Mouse (Mus musculus): ENCODE results near the gene Eml4.

Gene Eml4

DNA sequence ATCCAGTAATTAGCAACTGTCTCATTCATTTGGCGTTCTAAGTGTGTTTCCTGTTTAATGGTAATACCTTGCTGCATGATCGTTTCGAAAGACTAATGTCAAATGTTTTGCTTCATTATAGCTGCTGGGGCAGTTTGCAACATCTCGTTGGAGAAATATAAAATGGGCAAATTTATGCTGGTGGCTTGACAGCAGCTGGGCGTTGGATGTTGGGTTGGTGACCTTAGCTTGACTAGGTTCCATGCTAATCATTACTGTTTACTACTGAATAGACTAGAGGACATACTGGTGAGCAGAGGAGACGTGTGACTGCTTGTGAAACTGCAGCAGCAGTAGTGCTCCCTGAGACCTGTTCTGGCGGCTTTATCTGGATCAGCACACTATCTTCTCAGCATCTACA, 6.5 kb upstream of the Eml4 start:
- no peak for DNase-seq (ENCODE audit: low spot score in 2 of 2)

DNA sequence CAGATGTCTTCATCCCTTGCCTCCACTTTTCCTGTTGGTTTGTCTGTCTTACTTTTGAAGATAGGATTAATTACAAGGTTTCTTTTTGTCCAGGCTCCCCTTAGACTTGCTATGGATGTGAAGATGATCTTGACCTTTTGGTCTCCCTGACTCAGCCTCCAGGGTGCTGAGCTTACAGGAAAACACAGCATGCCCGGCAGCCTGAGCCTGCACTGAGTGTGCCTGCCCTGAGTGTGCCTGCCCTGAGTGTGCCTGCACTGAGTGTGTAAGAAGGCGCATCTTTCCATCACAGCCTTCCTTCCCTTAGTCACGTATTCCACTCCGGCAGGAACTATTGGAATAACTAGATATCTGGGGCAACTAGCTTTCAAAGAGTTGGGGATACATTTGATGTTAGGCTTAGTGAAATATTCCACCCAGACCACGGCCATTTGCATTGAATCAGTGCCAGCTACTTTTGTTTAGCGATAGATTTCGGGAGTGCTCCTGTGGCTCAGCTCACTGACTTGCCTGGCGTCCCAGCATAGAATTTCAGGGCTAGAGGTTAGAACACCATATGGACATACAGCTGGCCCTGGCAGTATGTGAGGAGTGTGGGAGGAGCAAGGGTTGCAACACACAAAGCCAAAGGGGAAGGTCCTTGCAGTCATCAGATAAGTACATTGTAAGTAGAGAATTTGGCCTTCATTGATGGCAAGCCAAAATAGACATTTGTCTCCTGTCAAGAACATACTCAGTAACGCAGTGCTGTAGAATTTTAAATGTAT, 2.5 kb upstream of the Eml4 start:
- DNase-seq (ENCODE audit: low spot score in 2 of 2) = no peak

DNA sequence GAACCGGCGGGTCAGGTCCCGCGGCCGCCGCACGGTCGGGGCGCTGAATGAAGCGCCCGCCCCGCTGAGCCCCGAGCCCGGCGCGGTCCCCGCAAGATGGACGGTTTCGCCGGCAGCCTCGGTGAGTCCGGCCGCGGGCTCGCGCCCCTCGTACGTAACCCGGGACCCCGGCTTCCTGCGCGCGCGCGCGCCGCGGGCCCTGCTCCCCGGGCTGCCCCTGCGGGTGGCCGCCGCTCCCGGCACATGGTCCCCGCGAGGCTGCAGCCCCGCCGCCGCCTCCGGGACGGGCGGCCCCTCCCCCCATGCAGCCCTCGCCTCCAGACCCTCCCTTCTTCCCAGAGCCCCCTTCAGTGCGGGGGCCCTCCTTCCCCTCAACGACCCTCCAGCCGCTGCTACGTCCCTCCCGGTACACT, 394 bp downstream of the Eml4 start:
- peak in 1 of 2 experiments; percentile 3 for DNase-seq (ENCODE audit: low spot score in 2 of 2)

DNA sequence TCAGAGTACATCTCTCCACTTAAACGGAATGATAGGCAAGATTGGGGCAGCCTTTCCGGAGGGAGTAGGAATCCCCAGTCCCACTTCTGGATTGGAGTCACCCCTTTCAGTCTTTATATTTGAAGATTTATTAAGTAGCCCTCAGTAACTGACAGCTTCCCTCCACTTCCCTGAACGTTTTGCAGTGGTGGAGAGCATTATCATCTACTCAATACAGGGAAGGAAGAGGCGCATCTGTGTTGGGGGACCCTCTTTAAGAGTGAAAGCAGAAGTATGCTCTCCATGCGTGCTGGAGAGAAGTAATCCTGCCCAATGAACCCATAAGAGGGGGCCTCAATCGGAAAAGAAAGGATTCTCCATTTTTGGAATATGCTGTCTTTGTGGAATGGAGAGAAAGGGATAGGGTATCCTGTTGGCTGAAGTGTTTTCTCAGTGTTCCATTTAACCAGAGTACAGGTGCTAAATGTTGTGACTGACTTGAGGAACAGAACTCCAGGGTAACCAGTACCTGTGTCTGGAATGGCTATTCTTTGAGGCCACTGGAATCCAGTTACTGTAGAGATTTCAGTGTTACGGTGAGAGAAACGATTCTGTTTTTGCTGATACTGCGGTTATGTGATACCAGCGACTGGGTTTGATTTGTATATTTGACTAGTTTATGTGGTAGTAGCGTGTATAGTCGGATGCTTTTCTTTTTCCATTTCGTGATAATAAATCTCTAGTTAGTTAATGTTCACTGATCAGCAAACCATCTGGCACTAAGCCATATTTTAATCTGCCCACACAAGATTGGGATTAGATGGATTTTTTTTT, 1.1 kb downstream of the Eml4 start:
- DNase-seq (ENCODE audit: low spot score in 2 of 2) = no peak

DNA sequence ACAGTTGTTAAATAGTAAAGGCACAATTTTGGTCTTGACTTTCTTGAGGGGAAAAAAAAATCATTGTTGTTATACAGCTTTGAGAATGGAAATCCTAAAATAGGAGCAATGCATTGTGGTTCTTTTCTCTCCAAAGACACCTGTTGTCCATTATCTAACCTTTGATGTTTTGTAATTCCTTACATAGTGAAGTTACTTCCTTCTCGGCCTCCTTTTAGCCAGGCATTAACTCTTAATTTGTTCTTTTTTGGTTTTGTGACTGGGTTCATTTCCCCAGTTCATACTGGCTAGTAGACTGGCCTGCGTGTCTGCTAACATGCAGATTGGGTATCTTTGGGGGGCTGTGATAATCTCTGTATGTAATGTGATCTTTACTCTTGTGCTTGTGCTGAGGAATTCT, 1.7 kb downstream of the Eml4 start:
- no peak for DNase-seq (ENCODE audit: low spot score in 2 of 2)

DNA sequence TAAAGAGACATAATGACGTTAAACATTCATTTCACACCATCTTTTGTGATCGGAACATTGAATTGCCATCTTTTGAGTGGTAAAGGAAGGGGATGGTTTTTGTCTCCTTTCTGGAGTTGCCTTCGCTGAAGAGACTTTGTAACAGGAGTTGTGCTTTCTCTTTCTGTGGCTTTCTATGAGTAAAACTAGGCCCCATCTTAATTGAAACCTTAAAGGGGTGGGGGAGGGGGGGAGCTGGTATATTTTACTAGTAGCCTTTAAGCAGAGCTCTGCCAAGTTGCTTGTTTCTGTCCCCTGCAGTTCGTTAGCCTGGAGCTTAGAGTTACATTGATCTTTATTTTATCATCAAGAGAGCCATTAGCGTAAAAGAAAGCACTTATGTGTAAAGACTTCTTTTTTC, 2.3 kb downstream of the Eml4 start:
- no peak for DNase-seq (ENCODE audit: low spot score in 2 of 2)

DNA sequence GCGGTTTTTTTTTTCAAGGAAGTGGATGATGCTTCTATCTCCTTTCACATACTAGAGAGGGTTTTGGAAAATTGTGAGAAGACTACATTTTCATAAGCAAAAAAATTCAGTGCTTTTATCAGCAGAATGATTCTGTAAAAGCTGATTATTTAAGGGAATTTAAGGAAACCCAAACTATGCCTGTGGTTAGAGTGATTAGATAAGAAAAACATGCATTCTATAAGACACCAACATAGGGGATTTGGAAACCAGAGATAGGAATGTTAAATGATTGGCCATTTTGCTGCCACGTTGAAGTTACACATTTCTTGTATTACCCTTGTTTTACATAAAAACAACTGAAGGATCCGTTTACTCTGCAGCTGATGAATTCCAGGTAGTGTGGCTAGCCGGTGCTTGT, 2.7 kb downstream of the Eml4 start:
- DNase-seq (ENCODE audit: low spot score in 2 of 2) = no peak

DNA sequence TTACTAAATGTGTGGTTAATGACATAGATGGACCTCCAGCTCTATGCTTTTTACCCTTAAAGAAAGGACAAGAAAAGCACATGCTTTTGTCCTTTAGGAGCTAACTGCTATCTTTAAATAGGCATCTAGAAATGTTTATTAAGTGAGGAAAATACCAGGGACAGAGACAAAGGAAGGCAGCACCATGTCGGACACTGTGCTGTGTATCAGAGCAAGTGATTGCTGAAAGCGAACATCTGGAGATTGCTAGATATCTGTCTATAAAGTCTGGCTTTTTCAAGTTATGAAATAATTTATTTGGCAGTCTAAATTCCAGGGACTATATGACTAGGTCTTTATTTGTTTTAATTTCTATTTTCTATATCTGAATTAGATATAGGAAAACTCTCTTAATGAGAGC, 4.8 kb downstream of the Eml4 start:
- DNase-seq (ENCODE audit: low spot score in 2 of 2) = no peak

DNA sequence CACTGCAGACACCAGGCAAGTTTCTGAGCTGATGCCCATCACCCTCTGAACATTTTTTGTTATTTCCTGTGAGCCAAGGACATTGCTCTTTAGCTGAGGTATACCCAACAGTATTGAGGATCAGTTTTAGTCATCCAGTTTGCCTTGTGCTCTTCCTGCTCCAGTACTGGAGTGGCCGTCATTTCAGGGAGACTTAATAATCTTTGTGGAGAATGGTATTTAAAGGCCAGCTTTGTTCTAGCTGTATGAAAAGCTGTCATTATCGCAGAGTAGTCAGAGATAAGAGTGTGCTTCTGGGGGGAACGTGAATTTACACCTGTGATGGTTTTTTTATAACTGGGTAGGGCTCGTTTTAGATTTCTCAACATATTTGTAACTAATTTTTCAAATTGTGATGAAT, 9.2 kb downstream of the Eml4 start:
- no peak for DNase-seq (ENCODE audit: low spot score in 2 of 2)

DNA sequence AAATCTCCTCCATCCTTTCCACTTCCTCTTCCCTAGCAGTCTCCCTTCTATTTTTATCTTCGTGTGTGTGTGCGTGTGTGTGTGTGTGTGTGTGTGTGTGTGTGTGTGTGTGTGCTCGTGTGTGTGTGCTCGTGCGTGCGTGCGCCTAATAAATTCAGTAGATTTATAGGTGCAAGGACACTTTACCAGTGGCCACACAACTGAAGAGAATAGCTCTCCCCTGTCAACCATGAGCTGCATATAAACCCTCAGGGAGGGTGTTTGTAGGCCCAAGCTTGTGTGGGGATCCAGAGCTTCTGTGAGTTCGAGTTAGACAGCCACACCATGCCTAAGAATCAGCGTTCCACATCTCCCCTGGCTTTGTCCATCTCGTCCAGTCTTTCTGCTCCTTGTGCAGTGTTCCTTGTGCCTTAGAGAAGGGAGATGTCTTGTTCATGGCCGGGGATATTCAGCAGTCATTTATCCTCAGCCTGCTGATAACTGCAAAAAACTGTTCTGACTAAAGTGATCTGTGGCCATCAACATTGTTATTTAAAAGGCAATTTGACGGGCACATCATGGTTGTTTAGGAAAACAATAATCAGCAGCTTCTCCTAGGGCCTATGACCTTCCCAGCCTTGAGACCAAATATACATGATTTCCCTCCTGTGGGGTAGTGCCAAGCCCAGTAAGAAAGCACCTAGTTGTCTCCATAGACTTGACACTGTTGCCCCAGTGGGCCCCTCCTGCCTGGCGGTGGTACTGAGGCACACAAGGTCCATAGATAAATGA, 10.2 kb downstream of the Eml4 start:
- no peak for DNase-seq (ENCODE audit: low spot score in 2 of 2)

DNA sequence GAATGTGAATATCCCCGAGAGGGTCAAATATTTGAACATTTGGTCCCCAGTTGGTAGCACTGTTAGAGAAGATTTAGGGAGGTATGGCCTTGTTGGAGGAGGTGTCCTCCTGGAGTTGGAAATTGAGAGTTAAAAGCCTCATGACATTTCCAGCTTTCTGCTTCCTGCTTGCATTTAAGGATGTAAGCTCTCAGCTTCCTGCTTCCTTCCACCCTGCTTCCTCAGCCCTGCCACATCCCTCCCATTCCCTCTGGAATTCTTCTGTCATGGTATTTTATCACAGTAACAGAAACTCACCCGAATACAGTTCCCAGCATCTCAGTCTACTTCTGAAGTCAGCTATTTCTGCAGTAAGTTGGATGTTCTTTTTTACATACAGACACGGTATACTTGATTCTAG, 12.3 kb downstream of the Eml4 start:
- DNase-seq (ENCODE audit: low spot score in 2 of 2) = no peak

DNA sequence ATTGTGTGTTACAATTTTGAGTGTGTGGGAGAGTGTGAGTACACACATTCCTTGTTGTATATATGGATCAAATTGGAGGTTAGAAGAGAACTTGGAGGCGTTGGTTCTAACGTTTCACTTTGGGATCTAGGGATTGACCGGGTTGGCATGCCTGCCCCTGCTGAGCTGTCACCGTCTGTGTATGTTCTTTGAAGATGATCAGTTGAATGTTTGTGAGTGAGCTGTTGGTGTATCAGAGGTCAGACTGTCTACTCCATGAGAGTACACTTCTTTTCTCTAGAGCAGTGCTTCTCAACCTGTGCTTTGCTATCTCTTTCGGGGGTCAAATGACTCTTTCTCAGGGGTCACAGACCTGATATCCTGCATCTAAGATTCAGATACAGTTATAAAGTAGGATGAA, 13.6 kb downstream of the Eml4 start:
- DNase-seq (ENCODE audit: low spot score in 2 of 2) = no peak

DNA sequence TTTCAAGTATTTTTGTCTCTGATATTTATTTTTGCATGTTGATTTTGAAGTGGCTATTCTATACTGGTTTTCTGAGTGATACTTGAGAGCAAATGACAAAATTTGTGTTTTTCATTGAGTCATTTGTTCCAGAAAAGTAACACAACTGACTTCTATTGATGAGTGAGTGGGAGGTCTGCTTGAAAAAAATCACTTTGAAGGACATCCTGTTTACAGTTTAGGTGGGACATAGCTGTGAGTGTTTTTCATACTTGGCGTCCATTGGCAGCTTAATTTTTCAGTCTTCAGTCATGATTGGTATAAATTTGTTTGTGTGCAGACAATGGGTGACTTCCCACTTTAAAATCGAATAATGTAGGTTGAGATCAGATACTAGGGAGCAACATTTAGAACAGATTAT, 14.4 kb downstream of the Eml4 start:
- no peak for DNase-seq (ENCODE audit: low spot score in 2 of 2)

DNA sequence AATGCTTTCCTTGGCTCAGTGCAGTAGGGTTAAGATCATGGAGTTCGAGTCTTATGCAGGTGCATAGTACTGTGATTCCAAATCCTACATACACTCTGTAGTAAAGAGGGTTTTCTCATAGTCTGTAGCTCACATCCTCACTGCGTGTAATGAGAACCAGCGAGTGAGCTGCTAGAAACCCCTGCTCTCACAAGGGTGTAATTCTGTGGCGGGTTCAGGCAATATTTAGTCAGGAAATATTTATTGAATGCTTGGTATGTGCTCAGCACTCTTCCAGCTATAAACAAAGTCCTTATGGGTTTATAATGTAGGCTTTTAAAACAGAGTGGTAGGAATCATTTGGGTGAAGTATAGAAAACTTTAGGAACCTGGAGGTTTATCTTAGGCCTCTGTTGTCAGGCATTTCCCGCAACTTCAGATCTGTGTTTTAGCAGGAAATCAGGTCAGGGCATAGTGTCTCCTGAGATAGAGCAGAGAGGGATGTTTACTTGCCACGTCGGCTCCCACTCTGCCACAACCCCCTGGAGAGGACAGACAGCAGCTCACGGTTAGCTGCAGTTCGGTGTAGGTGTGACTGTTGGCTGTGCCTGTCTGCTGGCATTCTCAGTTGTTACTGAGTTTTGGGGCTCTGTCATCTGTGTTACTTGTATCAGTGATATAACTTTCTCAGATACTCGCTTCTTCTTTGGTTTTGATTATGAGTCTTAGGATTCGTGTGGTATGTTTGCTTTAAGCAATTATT, 15.1 kb downstream of the Eml4 start:
- DNase-seq (ENCODE audit: low spot score in 2 of 2) = no peak

DNA sequence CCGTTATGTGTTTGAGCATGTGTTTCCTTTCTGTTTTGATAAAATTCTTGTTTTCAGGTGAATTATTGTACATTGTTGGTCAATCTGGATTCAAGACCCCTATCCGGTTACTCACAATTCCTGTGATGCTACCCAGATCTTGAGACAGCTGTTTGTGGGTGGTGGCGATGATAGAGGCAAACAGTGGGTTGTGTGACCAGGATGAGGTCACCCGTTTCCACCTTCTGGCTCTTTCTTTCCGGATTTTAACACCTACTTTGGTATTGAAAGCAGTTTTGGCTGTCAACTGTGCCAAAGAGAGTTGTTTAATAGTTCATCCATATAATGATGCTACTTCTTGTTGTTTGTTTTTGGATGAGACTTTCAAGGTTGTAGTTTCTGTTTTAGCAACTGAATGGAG, 16.7 kb downstream of the Eml4 start:
- DNase-seq (ENCODE audit: low spot score in 2 of 2) = no peak

DNA sequence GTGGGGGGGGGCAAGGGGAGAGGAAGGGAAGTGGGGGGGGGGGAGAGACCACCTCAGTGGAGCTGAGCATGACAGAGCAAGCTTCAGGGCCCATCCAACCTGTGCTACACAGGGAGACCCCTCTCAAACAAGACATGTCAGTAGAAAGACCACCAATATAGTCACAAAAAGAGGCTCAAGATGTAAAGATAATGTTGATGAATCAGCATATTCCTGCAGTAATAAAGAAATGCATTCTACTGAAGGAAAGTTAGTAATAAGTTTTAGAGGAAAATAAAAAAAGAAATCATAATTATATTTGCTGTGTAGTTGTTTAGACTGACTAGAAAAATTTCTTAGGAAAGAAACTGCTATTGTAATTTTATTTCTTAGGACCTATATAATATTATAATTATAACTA, 23.4 kb downstream of the Eml4 start:
- DNase-seq (ENCODE audit: low spot score in 2 of 2) = no peak

DNA sequence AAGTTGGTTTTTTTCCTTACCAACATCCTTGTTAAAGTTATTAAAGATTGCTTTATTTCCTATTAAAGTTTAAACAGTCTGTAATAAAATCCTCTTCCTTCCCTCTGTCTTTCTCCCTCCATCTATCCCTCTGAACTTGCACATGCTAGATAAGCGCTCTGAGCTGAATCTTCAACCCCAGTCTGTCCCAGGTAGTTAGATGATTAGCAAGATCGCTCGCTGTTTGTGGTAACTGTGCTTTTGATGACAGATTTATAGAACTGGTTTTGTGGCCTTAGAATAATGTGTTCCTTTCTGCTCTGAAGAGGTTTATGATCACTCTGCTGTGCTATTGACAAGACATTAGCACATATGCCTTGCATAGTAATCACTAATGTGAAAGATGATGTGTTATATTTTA, 25.1 kb downstream of the Eml4 start:
- DNase-seq (ENCODE audit: low spot score in 2 of 2) = no peak

DNA sequence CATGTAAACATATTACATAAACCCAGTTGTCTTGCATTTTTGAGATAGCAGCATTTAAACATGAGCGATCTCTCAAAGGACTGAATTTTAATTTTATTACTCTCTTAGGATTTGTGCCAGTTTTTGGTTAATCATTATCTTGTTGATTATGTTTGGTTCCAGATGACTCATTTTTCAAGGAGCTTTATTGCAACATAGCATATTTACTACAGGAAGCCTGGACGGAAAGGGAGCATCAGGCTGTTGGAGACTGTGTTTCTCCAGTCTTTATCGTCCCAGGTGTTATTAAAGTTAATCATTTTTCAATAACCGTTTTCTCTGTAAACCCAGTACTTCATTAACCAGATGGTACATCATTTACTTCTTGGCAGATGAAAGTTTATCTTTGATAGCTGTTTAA, 26.1 kb downstream of the Eml4 start:
- DNase-seq (ENCODE audit: low spot score in 2 of 2) = no peak

DNA sequence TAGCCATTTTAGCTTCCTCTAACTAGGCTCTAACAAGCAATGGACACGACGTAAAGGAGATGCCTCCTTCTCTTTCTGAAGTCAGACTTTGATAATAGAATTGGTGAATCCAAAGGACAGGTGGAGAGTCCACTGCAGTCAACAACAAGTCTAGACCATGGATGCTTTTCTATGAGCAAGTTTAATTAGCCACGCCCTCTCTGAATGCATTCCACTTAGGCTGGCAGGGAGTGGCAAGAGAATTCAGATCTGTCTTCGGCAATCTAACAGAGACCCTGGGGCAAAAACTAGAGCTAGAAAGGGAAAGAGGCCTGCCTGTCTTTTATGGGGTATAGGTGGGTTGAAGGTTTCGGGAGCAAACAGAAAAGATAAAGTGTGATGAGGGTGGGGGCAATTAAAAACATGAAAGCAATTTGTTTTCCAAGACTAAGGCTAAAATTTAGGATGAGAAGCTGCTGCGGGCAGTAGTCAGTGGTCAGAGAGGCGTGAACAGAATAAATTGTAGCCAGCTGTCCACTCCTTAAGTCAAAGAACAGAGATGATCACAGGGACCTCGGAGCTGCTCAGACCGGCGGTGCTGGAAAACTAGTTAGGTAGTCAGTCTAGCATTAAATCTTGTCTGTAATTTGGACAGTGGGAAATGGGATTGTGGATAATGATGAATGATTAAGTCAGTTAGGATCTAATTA, 27.2 kb downstream of the Eml4 start:
- DNase-seq (ENCODE audit: low spot score in 2 of 2) = no peak

DNA sequence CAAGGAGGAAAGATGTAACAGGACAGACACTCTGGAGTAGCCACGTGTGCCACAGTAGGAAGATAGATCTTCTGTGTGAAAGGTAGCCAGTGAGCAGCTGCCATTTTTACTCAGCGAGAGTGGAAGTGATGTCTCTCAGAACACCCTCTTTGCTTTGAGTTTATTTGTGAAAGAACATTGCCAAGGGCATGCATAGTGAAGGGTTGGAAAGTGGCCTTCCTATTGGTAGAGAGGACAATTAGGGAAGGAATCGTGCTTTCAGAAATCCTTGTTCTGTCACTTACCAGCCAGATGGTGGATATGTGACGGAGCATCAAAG, 27.7 kb downstream of the Eml4 start:
- DNase-seq (ENCODE audit: low spot score in 2 of 2) = no peak

DNA sequence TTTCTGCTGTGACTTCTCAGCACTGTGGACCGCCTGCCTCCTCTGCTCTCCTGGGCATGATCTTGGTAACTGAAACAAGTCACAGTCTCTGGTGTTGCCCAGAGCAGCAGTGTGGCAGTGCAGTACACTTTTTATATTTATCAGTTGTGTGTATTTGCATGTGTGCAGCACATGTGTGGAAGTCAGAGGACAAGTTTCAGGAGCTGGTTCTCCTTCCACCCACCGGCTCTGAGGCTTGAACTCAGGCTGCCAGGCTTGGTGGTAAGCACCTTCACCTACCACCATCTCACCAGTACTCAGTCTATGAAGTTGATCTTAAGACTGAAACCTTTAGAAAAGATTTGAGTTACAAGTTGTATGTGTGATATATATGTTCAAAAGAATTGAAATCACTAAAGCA, 28.6 kb downstream of the Eml4 start:
- no peak for DNase-seq (ENCODE audit: low spot score in 2 of 2)

DNA sequence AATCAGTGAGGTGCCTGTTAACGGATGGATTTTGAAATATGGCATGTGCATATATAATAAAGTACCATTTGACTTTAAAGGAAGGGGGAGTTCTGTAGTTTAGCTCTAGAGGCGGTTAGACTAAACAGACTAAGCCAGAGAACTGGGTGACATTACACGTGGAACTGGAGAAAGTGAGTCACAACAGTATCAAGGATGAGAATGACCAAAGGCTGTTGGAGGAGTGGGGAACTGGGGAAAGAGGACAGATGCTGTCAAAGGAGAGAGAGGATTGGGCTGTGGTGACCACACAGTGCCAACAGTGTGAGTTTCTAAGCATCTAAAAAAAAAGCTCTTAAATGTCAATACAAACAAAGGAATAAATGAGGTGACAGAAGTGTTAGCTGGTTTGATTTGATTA, 29.1 kb downstream of the Eml4 start:
- DNase-seq (ENCODE audit: low spot score in 2 of 2) = no peak
